In the genomic region with DNA sequence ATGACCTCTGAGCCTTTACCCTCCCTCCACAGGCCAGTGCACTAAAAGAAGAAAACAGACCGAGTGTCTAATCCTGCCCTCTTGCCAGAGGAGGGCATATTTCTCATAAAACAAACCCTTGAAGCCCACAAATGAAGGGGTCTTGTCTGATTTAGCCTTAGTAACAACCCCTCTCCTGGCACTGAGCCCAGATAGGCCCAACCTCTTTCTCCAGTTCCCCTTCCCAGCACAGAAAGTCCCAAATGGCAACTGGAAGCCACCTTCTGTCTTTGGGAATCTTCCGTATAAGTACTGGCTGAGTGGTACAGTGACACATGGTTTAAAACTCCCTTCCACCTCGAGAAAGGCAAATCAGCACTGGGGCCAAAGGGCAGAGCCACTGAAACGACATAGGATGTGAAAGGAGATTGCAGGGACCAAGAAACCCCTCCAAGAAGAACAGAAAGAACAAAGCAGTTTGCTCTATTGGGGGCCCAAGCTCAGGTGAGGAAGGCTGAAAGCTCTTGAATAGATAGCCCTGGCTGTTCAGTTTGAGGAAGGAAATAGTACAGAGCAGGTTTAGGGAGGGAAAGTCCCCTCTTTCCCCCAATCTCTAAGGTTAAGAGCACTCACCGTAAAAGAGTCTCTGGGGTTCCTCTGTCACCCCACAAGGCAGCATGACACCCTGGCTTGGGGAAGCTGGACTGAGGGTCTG, we compare ENCODE assay signal across 8 mouse cellular contexts. TPM values are rescaled to one million over a fixed set of nuclear protein-coding genes. Genes with fewer than 3 reads are reported as not detected.
A peak's percentile ranks its signal among the peaks of the same experiment; 100 is the strongest.
DNase-seq lines count a peak whose midpoint lies in the region; ATAC-seq and TF ChIP-seq lines count a peak whose summit lies in the region.

No protein-coding gene starts in this region.

- in situ Hi-C loops in ES-E14 (cut with MboI; ENCODE audit: low sequenced_read_pairs in 2 of 2, unreplicated experiment in 2 of 2), result no loop called here

- ATAC-seq in heart, embryonic 14.5 days (ENCODE audit: insufficient number of reproducible peaks, insufficient read depth, low FRiP score, low read depth), result no peak
- ATAC-seq in hindbrain, embryonic 15.5 days (ENCODE audit: low FRiP score, low read depth), result no peak
- ATAC-seq in midbrain, embryonic 16.5 days, result no peak

- peak overlapping the region; percentile 88 to 99 for H3K27ac ChIP-seq in heart, embryonic 14.5 days (replicated peaks in 1 of 2; ENCODE audit: control insufficient read depth in 1 of 2, insufficient read depth in 1 of 2, low read depth in 2 of 2, low read length in 2 of 2)
- no peak overlapping the region for H3K27ac ChIP-seq in ES-E14 (ENCODE audit: insufficient read depth, low read depth, low read length, poor library complexity, severe bottlenecking)
- H3K27ac ChIP-seq in hindbrain, embryonic 15.5 days (replicated peaks), result peak overlapping the region; percentile 30
- no peak overlapping the region for H3K27ac ChIP-seq in midbrain, embryonic 16.5 days (ENCODE audit: low read length)

- H3K9ac ChIP-seq in heart, embryonic 14.5 days (ENCODE audit: low read length), result peak overlapping the region; percentile 68
- H3K9ac ChIP-seq in ES-E14 (ENCODE audit: insufficient read depth, low read depth, low read length, poor library complexity, severe bottlenecking), result peak overlapping the region; percentile 41; the same call in 1 of the 2 replicates
- no peak overlapping the region for H3K9ac ChIP-seq in hindbrain, embryonic 15.5 days
- H3K9ac ChIP-seq in midbrain, embryonic 16.5 days (ENCODE audit: low read depth, low read length), result peak overlapping the region; percentile 8; the same call in 1 of the 2 replicates

- no peak overlapping the region for H3K4me3 ChIP-seq in heart, embryonic 14.5 days (ENCODE audit: control insufficient read depth in 1 of 2, insufficient read depth in 1 of 2, low read depth in 1 of 2, low read length in 2 of 2)
- peak overlapping the region in 1 of 2 experiments; percentile 16; a peak in 1 of 4 replicates for H3K4me3 ChIP-seq in ES-E14 (ENCODE audit: insufficient read depth in 1 of 2, low read depth in 1 of 2, low read length in 2 of 2, poor library complexity in 1 of 2, severe bottlenecking in 1 of 2)
- H3K4me3 ChIP-seq in hindbrain, embryonic 15.5 days, result no peak overlapping the region
- no peak overlapping the region for H3K4me3 ChIP-seq in midbrain, embryonic 16.5 days (ENCODE audit: low read depth, low read length)

- DNase-seq in heart, postnatal 25 days (ENCODE audit: low spot score), result no peak
- no peak for DNase-seq in ES-E14 (ENCODE audit: low read depth, low spot score)
- DNase-seq in adrenal gland, postnatal 25 days, result no peak
- no peak for DNase-seq in right cerebral cortex, postnatal 25 days
- no peak for DNase-seq in left cerebral cortex, postnatal 4 days

- H3K9me3 ChIP-seq in heart, embryonic 14.5 days (ENCODE audit: control insufficient read depth, low read length), result no peaks in the 10 kb centered on the region
- no peaks in the 10 kb centered on the region for H3K9me3 ChIP-seq in ES-E14 (ENCODE audit: control insufficient read depth, insufficient read depth, low read depth, low read length)
- no peaks in the 10 kb centered on the region for H3K9me3 ChIP-seq in hindbrain, embryonic 15.5 days
- H3K9me3 ChIP-seq in midbrain, embryonic 16.5 days (replicated peaks; ENCODE audit: control insufficient read depth, low read length, poor library complexity, severe bottlenecking), result no peaks in the 10 kb centered on the region

- no peaks in the 10 kb centered on the region for H3K36me3 ChIP-seq in heart, embryonic 14.5 days (ENCODE audit: control insufficient read depth, insufficient read depth, low read length)
- peaks cover 5% of the 10 kb centered on the region; the same call in 1 of the 2 replicates for H3K36me3 ChIP-seq in ES-E14 (ENCODE audit: control insufficient read depth, insufficient read depth, low read length, poor library complexity, severe bottlenecking)
- no peaks in the 10 kb centered on the region for H3K36me3 ChIP-seq in hindbrain, embryonic 15.5 days
- H3K36me3 ChIP-seq in midbrain, embryonic 16.5 days (ENCODE audit: control insufficient read depth, insufficient read depth, low read length), result no peaks in the 10 kb centered on the region

- 40% methylated on average over 5 of the region's 5 CpGs for WGBS in heart, embryonic 14.5 days
- 25% methylated on average over 5 of the region's 5 CpGs for WGBS in hindbrain, embryonic 15.5 days
- WGBS in midbrain, embryonic 16.5 days, result 25% methylated on average over 5 of the region's 5 CpGs

- H3K27me3 ChIP-seq in heart, embryonic 14.5 days (ENCODE audit: control insufficient read depth, insufficient read depth, low read length), result no peaks in the 10 kb centered on the region
- no peaks in the 10 kb centered on the region for H3K27me3 ChIP-seq in hindbrain, embryonic 15.5 days
- H3K27me3 ChIP-seq in midbrain, embryonic 16.5 days (ENCODE audit: control insufficient read depth, insufficient read depth, low read depth, low read length), result peaks cover 8% of the 10 kb centered on the region

- intact Hi-C loops in heart, postnatal 25 days (cut with DNase I), result loop anchor here (5.0 kb wide), 1 partner anchor 34 kb away; no protein-coding TSS in a partner anchor
- intact Hi-C loops in left cerebral cortex, postnatal 4 days (cut with DNase I), result no loop called here

- H3K4me1 ChIP-seq in heart, embryonic 14.5 days (ENCODE audit: control insufficient read depth in 2 of 2, insufficient read depth in 2 of 2, low read length in 2 of 2), result peaks cover 59 to 78% of the 10 kb centered on the region in 2 experiments
- peaks cover 17 to 40% of the 10 kb centered on the region in 2 experiments for H3K4me1 ChIP-seq in ES-E14 (ENCODE audit: control insufficient read depth in 2 of 2, insufficient read depth in 2 of 2, low read length in 2 of 2, poor library complexity in 1 of 2)
- peaks cover 65% of the 10 kb centered on the region for H3K4me1 ChIP-seq in hindbrain, embryonic 15.5 days (replicated peaks)
- peaks cover 35% of the 10 kb centered on the region for H3K4me1 ChIP-seq in midbrain, embryonic 16.5 days (ENCODE audit: control insufficient read depth, insufficient read depth, low read length)

- peak overlapping the region; percentile 96 for H3K4me2 ChIP-seq in heart, embryonic 14.5 days (ENCODE audit: low read length)
- peak overlapping the region; percentile 25 for H3K4me2 ChIP-seq in hindbrain, embryonic 15.5 days
- no peak overlapping the region for H3K4me2 ChIP-seq in midbrain, embryonic 16.5 days (ENCODE audit: low read length)

TF ChIP-seq in ES-E14, 5 proteins besides CTCF, POLR2A, EP300 and RAD21:
- TF ChIP-seq CHD2 (IDR thresholded peaks at IDR 0.05; ENCODE audit: low read depth, low read length) (no peak), MAFK (IDR thresholded peaks at IDR 0.05; ENCODE audit: insufficient read depth, low read depth, low read length) (no peak), ZC3H11A (IDR thresholded peaks at IDR 0.05; ENCODE audit: borderline replicate concordance, low read depth, low read length) (no peak), ZNF384 (IDR thresholded peaks at IDR 0.05; ENCODE audit: low read depth, low read length) (no peak), HCFC1 (IDR thresholded peaks at IDR 0.05; ENCODE audit: borderline replicate concordance, insufficient read depth, low read length) (no peak)

RNA-seq across cellular contexts. Expression of a gene that starts 3.2 kb away (rescaled TPM):
- polyA plus RNA-seq in heart, embryonic 14.5 days (2014; fragmentation: Nextera tagmentation; extraction: Ambion mirVana), result 2.1 and 6.3 TPM in 2 replicates
- total RNA-seq in heart, postnatal 25 days (2021), result 10 to 100 TPM in 1 of 2 experiments, 1 to 10 TPM in 1; 7.3 to 11.5 TPM
- 9.1 and 14.1 TPM in 2 replicates for total RNA-seq in ES-E14 (2012; rRNA removed)
- polyA plus RNA-seq in hindbrain, embryonic 15.5 days (2015; fragmentation: Nextera tagmentation; extraction: Ambion mirVana), result 1.7 and 3.1 TPM in 2 replicates
- 1.2 and 2.0 TPM in 2 replicates for polyA plus RNA-seq in midbrain, embryonic 16.5 days (2015; fragmentation: Nextera tagmentation; extraction: Ambion mirVana)
- 13.6 and 24.0 TPM in 2 replicates for total RNA-seq in adrenal gland, postnatal 25 days (2021)
- total RNA-seq in left cerebral cortex, postnatal 4 days (2021), result 1 to 10 TPM; 5.7 to 6.0 TPM

RNA-seq across cellular contexts. Expression of a gene that starts 51.8 kb away (rescaled TPM):
- polyA plus RNA-seq in heart, embryonic 14.5 days (2014; fragmentation: Nextera tagmentation; extraction: Ambion mirVana), result 66.8 and 67.1 TPM in 2 replicates
- total RNA-seq in heart, postnatal 25 days (2021), result 1 to 10 TPM; 1.9 to 2.2 TPM
- 115 and 121 TPM in 2 replicates for total RNA-seq in ES-E14 (2012; rRNA removed)
- polyA plus RNA-seq in hindbrain, embryonic 15.5 days (2015; fragmentation: Nextera tagmentation; extraction: Ambion mirVana), result 15.3 and 19.0 TPM in 2 replicates
- 7.0 and 8.8 TPM in 2 replicates for polyA plus RNA-seq in midbrain, embryonic 16.5 days (2015; fragmentation: Nextera tagmentation; extraction: Ambion mirVana)
- 10.6 and 12.8 TPM in 2 replicates for total RNA-seq in adrenal gland, postnatal 25 days (2021)
- total RNA-seq in left cerebral cortex, postnatal 4 days (2021), result 1 to 10 TPM; 5.7 to 5.9 TPM

Comparison
In these comparisons a context has a peak if more than half of its experiments do, and no peak if none do; other contexts are left out.
1. H3K27ac ChIP-seq: peak in heart, embryonic 14.5 days (2 of 2) and hindbrain, embryonic 15.5 days (single experiment); none in ES-E14 (single experiment) and midbrain, embryonic 16.5 days (single experiment).